Mouse (Mus musculus) hindbrain, embryonic 11.5 days (tissue): ENCODE results near the gene Gng10. TPM values are rescaled to one million over a fixed set of nuclear protein-coding genes. Genes with fewer than 3 reads are reported as not detected.
A peak's percentile ranks its signal among the peaks of the same experiment; 100 is the strongest.

Source experiments
- ATAC-seq: fragments of 200-750 bp; cut with Nextera tagmentation; 2 replicates; pipeline ENCODE4 v1.8.0; 2017; ENCODE audit warnings: mild to moderate bottlenecking, moderate TSS enrichment, moderate library complexity; ENCODE audit not compliant: low FRiP score
- DNase-seq: peaks from one replicate; pipeline ENCODE4 v3.0.0-alpha.2; 2015; ENCODE audit warnings: low spot score
- H3K27ac ChIP-seq: fragments of 300-500 bp; sonication (generic); 2 replicates; pipeline ENCODE4 v1.5.1; 2014; ENCODE audit warnings: mild to moderate bottlenecking, low read depth, low read length
- H3K27me3 ChIP-seq: fragments of 300-500 bp; sonication (generic); 2 replicates; pipeline ENCODE4 v1.6.1; 2014; ENCODE audit warnings: mild to moderate bottlenecking, low read length, moderate library complexity, mixed read lengths; ENCODE audit not compliant: control insufficient read depth, insufficient read depth
- H3K36me3 ChIP-seq: fragments of 300-500 bp; sonication (generic); 2 replicates; pipeline ENCODE4 v1.6.1; 2014; ENCODE audit warnings: mild to moderate bottlenecking, low read length, moderate library complexity, mixed read lengths; ENCODE audit not compliant: control insufficient read depth, insufficient read depth
- H3K4me1 ChIP-seq: fragments of 300-500 bp; sonication (generic); replicated peaks from 2 replicates; pipeline ENCODE4 v1.6.1; 2014; ENCODE audit warnings: low read length, mixed read lengths; ENCODE audit not compliant: control insufficient read depth, insufficient read depth
- H3K4me2 ChIP-seq: fragments of 300-500 bp; sonication (generic); replicated peaks from 2 replicates; pipeline ENCODE4 v1.6.1; 2014; ENCODE audit warnings: mild to moderate bottlenecking, low read depth, low read length
- H3K4me3 ChIP-seq: fragments of 300-500 bp; sonication (generic); 2 replicates; pipeline ENCODE4 v1.5.1; 2014; ENCODE audit warnings: low read depth, low read length
- H3K9ac ChIP-seq: fragments of 300-500 bp; sonication (generic); 2 replicates; pipeline ENCODE4 v1.6.1; 2014; ENCODE audit warnings: low read depth, low read length
- H3K9me3 ChIP-seq: fragments of 300-500 bp; sonication (generic); 2 replicates; pipeline ENCODE4 v1.6.1; 2016; ENCODE audit warnings: low read length; ENCODE audit not compliant: control insufficient read depth
- WGBS: fragments of 180-500 bp; shearing (Covaris S2); extraction: QIAGEN DNeasy Blood & Tissue Kit; methylation state at CpG from one replicate; pipeline ENCODE4 v1.1.7; 2014; 5-methylcytosine and 5-hydroxymethylcytosine counted together
- polyA plus RNA-seq: library from polyadenylated mRNA; unstranded; fragments of >200 nt; fragmentation: Nextera tagmentation; extraction: Ambion mirVana; gene quantifications from 2 replicates; pipeline ENCODE4 v1.2.1, GENCODE M21; 2014

Gng10 gene
- polyA plus RNA-seq, 1 experiment from 2014 or later: 104 TPM

DNA sequence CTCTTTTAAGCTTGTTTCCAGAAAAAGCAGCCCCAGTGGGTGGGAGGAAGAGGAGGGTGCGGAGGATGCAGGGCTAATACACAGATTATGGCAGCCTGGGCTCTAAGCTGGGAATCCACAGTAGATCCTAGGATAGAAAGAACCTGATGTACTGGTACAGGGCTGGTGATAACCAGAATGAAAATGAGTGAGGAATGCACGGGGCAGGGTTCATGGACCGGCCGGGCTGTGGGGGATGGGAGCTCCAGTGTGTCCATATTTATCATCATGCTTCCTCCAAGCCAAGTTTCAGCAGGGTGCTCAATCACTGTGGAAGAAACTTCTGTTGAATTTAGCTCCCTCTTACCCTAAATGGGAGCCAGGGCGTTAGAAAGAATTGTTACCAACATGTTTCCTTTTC, 37.8 kb upstream of the Gng10 start:
- no peak for ATAC-seq
- H3K27ac ChIP-seq: no peak overlapping the region
- H3K9me3 ChIP-seq: no peaks in the 10 kb centered on the region
- DNase-seq: no peak
- no peaks in the 10 kb centered on the region for H3K36me3 ChIP-seq
- WGBS: 72% methylated on average over 5 of the region's 5 CpGs
- H3K4me3 ChIP-seq: no peak overlapping the region
- H3K4me2 ChIP-seq: no peak overlapping the region
- no peaks in the 10 kb centered on the region for H3K27me3 ChIP-seq
- no peak overlapping the region for H3K9ac ChIP-seq
- no peaks in the 10 kb centered on the region for H3K4me1 ChIP-seq

DNA sequence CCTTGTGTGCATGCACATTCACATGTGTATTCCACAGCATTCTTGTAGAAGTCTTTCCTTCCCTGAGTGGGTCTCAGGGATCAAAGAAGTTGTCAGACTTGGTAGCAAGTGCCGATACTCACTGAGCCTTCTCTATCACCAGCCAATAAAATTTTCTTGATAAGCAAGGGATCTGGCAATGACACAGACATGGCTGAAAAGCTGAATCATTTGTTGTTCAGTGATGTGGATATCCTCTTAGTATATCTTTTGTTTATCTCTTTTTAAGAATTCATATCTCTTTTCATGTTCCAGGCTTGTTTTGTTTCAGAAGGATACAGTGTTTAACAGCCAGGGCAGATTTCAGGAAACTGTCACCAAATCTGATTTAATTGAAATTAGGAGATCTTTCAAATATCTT, 36.2 kb upstream of the Gng10 start:
- 97% methylated on average over 1 of the region's 1 CpGs for WGBS
- no peak overlapping the region for H3K27ac ChIP-seq
- ATAC-seq: no peak

DNA sequence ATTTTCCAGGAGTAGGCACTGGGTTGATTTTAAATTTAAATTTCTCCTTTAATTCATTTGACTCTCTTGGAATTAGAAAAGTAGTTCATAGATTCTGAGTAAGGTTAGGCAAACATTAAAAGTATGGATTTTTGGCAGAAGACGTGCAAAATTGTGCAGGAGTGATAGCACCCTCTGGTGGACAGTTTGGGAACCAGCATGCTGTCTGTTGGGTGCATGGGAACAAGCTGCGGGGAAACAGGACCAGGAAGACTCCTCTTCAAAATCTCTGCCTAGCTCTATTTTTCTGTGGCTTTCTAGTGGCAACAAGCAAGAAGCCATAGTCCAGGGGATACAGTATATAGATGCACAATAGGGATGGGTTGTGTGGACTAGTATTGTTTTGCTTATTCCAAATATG, 35.2 kb upstream of the Gng10 start:
- H3K27ac ChIP-seq: no peak overlapping the region
- 22% methylated on average over 2 of the region's 2 CpGs for WGBS
- peak; percentile 76 for DNase-seq
- no peaks in the 10 kb centered on the region for H3K36me3 ChIP-seq
- no peak overlapping the region for H3K4me3 ChIP-seq
- no peak overlapping the region for H3K9ac ChIP-seq
- H3K4me2 ChIP-seq: no peak overlapping the region
- H3K9me3 ChIP-seq: no peaks in the 10 kb centered on the region
- H3K4me1 ChIP-seq: no peaks in the 10 kb centered on the region; the same call in 1 of the 2 replicates
- no peak for ATAC-seq
- no peaks in the 10 kb centered on the region for H3K27me3 ChIP-seq

More for the DNA sequence above, 36.2 kb upstream of the Gng10 start:
- Histone ChIP-seq H3K4me1 (no peaks in the 10 kb centered on the region), H3K4me3 (no peak overlapping the region), H3K36me3 (no peaks in the 10 kb centered on the region), H3K9me3 (no peaks in the 10 kb centered on the region), H3K4me2 (no peak overlapping the region), H3K27me3 (no peaks in the 10 kb centered on the region), H3K9ac (no peak overlapping the region)
- DNase-seq: no peak

- no peaks in the 10 kb centered on the region; the same call in 1 of the 2 replicates for H3K4me1 ChIP-seq
- H3K4me3 ChIP-seq: no peak overlapping the region
- no peak overlapping the region for H3K9ac ChIP-seq
- ATAC-seq: no peak
- H3K4me2 ChIP-seq: no peak overlapping the region
- no peaks in the 10 kb centered on the region for H3K9me3 ChIP-seq
- no peaks in the 10 kb centered on the region for H3K27me3 ChIP-seq
- DNase-seq: peak; percentile 36
- WGBS: 2% methylated on average over 2 of the region's 2 CpGs
- H3K27ac ChIP-seq: no peak overlapping the region
- H3K36me3 ChIP-seq: no peaks in the 10 kb centered on the region
These were observed 34.3 kb upstream of the Gng10 start for GRCm38 (mm10) chr4:59000614-59001013.

GRCm38 (mm10) chr4:59002948-59003805, 31.7 kb upstream of the Gng10 start, which contains the start of gene Gm20503:
TSS of gene Gm20503 (plus strand) at chr4:59003210.
- ATAC-seq (peak; percentile 99), DNase-seq (peak; percentile 96)
- Histone ChIP-seq H3K4me1 (no peaks in the 10 kb centered on the region; the same call in 1 of the 2 replicates), H3K4me2 (peak within 1 kb of the TSS; percentile 68), H3K9me3 (no peaks in the 10 kb centered on the region), H3K27me3 (no peaks in the 10 kb centered on the region), H3K36me3 (no peaks in the 10 kb centered on the region), H3K4me3 (peak within 1 kb of the TSS; percentile 88), H3K27ac (peak within 1 kb of the TSS; percentile 88), H3K9ac (peak within 1 kb of the TSS; percentile 85)
- WGBS: under 1% methylated on average over 67 of the region's 89 CpGs

DNA sequence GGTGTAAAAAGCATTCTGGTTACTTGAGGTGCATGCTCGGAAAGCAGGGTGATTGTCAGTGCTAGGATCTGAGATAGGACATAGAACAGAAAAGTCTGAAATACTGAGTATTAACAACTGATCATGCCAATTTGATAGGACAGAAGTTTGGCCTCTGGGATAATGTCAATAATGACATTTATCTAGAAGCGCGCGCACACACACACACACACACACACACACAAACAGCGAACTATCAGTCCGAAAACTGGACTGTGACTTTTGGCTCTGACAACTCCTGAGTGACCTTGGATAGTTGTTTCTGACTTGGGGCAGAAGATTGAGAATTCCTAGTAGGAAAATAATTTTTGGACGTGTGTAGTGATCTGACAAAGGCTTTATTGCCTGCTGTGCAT, 31.1 kb upstream of the Gng10 start:
- ATAC-seq (no peak), DNase-seq (no peak)
- Histone ChIP-seq H3K9ac (peak overlapping the region; percentile 85), H3K9me3 (no peaks in the 10 kb centered on the region), H3K4me1 (no peaks in the 10 kb centered on the region; the same call in 1 of the 2 replicates), H3K4me3 (peak overlapping the region; percentile 88), H3K36me3 (no peaks in the 10 kb centered on the region), H3K27ac (no peak overlapping the region), H3K27me3 (no peaks in the 10 kb centered on the region), H3K4me2 (peak overlapping the region; percentile 68)
- WGBS: 38% methylated on average over 7 of the region's 7 CpGs

DNA sequence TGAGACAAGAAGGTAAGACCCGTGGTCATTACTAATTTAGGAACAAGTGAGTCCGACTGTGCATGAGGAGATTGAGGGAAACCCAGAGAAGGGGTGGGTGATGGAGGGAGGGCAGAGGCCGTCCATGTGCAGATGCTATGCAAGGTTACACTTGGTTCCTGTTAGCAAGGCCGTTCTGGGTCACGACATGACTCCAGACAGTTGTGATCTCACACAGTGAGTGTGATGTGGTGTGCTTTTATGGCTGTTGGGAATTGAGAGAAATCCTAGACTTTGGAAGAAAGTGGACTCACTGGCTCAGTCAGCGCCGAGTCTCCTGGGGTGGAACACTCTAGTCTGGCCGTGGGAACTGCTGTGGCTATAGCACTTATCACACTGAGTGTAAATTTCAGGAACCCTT, 28.7 kb upstream of the Gng10 start:
- ATAC-seq: no peak
- Histone ChIP-seq H3K4me1 (no peaks in the 10 kb centered on the region; the same call in 1 of the 2 replicates), H3K4me2 (no peak overlapping the region), H3K27ac (no peak overlapping the region), H3K9me3 (no peaks in the 10 kb centered on the region), H3K36me3 (no peaks in the 10 kb centered on the region), H3K9ac (no peak overlapping the region), H3K27me3 (no peaks in the 10 kb centered on the region), H3K4me3 (no peak overlapping the region)
- no peak for DNase-seq
- 58% methylated on average over 8 of the region's 8 CpGs for WGBS

DNA sequence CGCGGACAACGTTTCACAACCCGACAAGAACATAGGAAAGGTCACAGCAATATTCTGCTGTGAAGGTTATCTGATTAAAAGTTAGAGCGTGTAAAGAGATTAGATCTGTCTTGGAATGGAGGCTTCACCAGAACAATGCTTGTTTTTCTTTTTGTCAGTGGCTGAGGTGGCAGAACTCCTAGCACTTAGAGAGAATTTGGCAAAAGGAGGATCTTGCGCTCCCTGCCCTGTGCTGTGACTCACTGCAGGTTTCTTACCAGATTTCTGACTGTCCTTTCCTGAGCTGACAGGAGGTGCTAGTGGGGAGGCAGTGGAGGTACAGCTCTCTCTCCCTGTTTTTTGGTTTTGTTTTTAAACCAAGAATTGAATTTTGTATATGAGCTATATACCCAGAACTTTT, 27.9 kb upstream of the Gng10 start:
- no peaks in the 10 kb centered on the region for H3K27me3 ChIP-seq
- no peaks in the 10 kb centered on the region for H3K9me3 ChIP-seq
- no peak overlapping the region for H3K4me2 ChIP-seq
- DNase-seq (no peak), ATAC-seq (no peak)
- H3K4me3 ChIP-seq: no peak overlapping the region
- no peaks in the 10 kb centered on the region; the same call in 1 of the 2 replicates for H3K4me1 ChIP-seq
- H3K9ac ChIP-seq: no peak overlapping the region
- no peaks in the 10 kb centered on the region for H3K36me3 ChIP-seq
- H3K27ac ChIP-seq: no peak overlapping the region
- 81% methylated on average over 6 of the region's 6 CpGs for WGBS

DNA sequence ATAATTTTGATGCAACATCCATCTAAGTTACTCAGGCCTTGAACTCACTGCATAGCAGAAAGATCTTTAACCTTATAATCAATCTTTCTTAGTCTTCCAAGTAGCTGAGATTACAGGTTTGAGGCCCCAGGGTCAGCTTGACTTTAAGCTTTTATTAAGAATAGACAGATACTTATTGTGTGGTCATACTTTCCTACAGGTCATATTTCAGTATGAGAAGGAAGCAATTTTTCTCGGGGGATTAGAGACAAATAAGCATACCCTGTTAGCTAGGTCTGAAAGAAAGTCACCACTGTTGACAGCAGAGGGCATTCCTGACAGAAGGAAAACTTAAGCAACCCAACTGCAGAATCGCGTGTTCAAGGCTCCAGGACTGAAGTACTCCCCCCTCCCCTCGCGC, 26.9 kb upstream of the Gng10 start:
- 83% methylated on average over 5 of the region's 5 CpGs for WGBS
- Histone ChIP-seq H3K4me3 (no peak overlapping the region), H3K4me1 (no peaks in the 10 kb centered on the region; the same call in 1 of the 2 replicates), H3K9me3 (no peaks in the 10 kb centered on the region), H3K36me3 (no peaks in the 10 kb centered on the region), H3K9ac (no peak overlapping the region), H3K27ac (no peak overlapping the region), H3K4me2 (no peak overlapping the region), H3K27me3 (no peaks in the 10 kb centered on the region)
- DNase-seq (no peak), ATAC-seq (no peak)
